Mouse (Mus musculus) cerebellum, postnatal 25 days (tissue): ENCODE results near the gene Nudt3.
"Not testable (repeated sequence)": the region's sequence is repeated elsewhere in the genome, so short reads cannot be mapped to it uniquely, and the experiment has no call there.

ENCODE experiments used
- DNase-seq, 2 experiments: peaks; one replicate each; pipeline ENCODE4 v3.0.0; 2021; ENCODE audit warnings: mixed read lengths in 2 of 2

Gene Nudt3

DNA sequence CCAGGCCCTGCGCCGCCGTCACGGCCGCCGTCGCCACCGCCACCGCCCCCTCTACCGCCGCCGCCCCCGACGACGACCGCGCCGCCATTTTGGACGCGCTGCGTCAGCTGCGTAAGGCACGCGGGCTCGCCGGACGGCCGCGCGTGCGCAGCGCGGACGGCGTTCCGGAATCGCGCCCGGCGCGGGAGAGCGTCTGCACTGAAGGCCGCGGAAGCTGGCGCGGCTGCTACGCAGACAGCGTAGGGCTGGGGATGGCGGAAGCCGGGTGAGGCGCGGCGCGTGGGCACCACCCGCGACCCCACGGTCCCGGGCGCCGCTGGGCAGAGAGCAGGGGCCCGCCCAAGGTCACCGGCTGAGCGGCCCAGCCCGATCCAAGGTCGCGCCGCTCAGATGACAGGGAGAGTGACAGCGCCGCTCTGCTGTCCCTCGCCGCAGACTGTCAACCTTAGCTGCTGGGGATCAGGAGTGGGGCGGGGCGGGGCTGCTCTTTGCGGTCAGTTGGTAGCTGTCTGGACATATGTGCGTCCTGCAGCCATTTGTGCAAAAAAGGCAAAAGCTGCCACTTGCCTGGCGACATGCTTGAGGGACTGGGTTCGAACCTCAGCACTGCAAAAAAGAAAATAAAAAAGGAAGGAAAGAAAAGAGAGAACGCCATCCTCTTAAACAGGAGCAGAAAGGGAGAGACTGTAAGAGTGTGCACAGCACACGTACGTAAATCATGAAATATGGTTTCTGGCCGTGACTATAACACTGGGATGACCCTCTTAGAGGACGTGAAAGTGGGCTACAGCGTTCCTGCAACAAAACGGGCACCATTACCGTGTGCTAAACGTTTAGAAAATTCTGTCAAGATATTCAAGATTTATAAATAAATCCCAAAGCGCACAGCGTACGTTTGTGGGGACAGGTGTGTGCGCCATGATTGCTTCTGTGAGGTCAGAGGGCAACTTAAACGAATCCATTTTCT is at the start of gene Nudt3:
Gene Nudt3 (minus strand): TSS at position 136 of the 967 bp plus-strand sequence.
- DNase-seq: peak; percentile 96

DNA sequence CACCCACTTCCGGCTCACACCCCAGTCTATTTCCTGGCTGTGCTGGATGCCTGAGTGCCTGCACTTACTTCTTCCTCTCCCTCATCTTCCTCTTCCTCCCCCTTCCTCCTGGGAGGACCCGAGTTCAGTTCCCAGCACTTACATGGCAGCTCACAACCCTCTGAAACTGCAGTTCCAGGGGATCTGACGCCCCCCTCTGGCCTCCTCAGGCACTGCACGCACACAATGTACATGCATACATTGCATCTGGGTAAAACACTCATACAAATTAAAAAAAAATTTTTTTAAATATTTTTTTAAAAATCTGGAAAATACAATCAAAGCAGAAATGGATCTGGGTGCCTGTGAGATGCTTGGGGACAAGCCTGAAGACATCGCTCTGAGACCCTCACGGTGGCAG is 48.4 kb upstream of the Nudt3 start:
- no peak for DNase-seq

DNA sequence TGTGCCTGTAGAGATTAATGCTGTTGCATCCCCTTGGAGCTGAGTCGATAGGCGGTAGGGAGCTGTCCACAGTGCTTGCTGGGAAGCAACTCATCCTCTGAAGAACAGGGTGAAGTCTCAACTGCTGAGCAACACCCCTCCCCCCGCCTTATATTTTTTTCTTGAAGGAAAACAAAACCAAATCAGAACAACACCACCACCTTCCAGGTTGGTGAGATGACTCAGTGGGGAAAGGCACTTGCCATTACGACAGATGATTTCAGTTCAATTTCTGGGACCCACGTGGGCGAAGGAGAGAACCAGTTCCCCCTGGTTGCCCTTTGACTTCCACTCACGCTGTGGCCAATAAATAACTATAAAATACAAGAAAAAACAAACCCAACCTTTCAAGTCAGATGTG is 35.5 kb upstream of the Nudt3 start:
- DNase-seq: no peak

DNA sequence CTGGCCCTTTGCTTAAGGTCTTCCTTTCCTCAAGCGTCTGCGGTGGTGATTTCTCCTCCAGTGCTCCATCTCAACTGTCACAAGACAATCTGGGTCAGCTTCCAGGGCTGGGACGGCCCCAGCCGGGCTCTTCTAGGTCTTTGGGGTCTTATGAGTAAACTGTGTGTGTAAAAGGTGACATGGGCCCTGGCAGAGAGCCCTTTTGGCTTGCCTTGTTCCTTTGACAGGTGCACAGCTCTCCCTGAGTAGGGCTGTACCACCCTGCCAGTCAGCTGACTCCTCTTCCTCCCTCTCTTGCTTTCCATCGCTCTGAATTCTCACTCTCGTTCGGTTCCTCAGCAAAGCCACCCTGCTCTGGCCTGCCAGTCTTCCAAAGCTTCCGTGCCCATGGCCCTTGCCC is 33.8 kb upstream of the Nudt3 start:
- peak; percentile 87 to 90 for DNase-seq

DNA sequence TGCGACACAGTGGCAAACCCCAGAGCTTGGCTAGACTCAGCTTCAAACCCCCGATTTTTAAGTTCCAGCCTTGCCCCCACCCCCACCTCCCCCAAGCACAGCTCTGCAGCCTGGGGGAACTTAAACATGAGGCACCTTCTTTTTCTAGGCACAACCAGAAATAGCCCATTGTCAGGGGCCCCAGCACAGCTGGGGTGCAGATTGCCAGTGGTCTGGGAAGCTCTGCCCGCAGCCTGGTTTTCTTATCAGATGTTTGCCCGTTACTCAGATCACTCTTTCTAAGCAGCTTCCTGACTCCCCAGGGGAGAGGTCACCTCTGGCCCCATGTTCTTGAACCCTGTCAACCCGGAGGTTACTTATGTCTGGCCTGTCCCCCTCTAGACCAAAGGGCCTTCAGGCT is 33.1 kb upstream of the Nudt3 start:
- DNase-seq: no peak

DNA sequence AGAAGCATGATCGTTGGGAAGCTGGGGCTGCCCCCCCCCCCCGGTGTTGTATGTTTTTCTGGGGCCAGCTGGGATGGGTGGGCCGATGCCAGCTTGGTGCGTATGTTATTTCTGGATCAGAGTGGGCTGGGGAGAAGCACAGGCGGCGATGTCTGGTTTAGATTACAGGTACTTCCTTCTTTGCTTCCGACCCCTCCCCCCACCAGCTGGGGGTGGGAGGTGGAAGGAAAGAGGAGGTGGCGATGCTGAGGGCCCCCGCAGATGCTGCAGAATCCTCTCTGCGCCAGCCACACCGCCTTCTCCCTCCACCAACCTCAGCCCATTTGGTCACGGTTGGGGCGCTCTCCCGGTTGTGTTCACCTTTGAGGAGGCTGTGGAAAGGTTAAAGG is 32.7 kb upstream of the Nudt3 start:
- DNase-seq: peak; percentile 75 to 85

DNA sequence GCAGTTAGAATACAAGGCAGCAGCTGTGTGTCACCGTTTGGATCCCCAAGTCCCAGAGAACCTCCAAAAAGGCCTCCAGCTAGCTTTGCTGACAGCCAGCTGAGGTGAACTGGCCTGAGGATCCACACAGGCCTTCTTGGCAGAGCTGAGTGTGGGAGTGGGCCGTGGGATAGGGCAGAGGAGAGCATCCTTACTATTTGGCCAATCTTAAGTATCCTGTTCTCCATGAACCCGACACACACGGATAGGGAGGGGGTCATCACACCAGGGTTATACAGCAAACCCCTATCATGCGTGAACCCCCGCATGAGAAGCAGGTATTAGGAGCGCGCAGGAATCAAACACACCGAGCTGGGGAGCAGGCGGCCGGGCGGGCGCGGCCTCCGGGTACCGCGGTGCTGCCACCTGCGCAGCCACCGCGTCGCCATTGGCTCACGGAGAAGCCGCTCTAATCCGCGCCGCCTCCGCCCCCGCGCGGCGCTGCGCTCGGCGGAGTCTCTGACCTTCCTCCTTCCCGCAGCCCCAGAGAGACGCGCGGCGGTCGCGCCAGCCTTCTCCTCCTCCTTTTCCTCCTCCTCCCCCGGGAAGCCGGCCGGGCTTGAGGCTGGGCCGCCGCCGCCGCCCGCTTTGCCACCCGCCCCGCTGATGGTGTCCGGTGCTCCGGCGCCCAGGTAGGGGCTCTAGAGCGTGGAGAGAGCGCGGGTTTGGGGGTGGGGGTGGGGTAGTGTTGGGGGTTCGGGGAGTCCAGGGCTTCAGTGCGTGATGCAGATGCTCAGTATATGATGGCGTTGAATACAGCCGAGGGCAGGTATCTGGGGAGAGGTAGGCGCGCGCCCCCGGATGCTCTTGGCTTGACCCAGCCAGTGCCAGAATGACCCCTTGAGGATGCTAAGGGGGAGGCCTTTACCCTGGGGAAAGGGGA is 32.1 kb upstream of the Nudt3 start, which contains the start of gene Pacsin1:
Gene Pacsin1 (plus strand): TSS at position 421 of the 922 bp plus-strand sequence.
- peak; percentile 93 to 96 for DNase-seq

DNA sequence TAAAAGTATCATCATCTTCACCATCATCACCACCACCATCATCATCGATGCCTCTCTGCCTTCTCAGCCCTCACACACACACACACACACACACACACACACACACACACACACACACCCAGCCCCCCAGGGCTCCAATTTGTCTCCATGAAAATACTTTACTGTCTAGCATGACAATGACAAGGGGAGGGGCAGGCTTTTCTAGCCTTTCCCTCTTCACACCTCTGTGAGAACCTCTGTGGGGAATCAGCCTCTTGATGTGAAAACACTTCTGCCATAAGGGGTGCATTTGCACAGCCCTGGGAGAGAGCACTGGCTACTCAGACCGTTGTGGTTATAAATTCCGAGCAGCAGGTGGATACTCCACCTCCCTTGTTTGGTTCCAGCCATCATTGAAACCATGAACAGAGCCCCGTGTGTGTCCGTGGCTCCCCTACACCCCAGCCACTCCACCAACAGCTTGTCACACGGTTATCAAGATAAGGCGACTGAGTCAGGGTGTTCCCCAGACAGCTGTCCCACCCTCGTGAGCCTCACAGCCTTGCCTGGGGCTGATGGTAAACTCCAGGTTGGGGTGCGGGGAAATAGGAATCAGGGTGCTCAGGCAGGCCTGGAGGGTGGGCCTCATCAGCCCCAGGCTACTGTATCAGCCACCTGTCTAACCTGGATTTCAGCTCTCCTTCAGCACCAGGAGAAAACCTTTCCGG is 30.1 kb upstream of the Nudt3 start:
- DNase-seq: no peak

DNA sequence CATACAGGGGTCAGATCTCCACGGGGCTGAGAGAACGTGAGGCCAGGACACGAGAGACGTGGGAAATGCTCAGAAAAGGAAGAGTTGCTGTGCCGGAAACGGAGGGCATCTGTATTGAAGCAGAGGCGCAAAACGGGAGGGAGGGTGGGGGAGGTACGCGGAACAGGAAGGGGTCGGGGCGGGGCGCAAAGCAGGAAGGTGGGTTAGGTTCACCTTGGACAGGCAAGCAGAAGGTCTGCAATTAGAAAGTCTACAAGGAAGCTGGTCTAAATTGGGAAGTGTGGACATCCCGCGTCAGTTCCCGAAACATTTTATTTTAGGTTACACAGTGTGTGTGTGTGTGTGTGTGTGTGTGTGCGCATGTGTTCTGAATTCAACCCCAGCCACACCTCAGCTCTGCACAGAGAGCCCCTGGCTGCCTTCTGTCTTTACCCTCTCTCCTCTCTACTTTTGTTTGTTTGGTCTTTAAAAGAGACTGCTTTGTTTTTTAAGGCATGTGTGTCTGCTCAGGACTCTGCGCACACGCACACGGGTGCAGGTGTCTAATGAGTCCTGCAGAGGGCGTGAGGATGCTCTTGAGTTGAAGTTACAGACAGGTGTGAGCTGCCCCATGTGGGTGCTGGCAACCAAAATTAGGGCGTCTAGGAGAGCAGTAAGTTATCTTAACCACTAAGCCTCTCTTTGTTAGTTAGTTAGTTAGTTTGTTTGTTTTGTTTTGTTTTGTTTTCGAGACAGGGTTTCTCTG is 28.9 kb upstream of the Nudt3 start:
- no peak for DNase-seq

DNA sequence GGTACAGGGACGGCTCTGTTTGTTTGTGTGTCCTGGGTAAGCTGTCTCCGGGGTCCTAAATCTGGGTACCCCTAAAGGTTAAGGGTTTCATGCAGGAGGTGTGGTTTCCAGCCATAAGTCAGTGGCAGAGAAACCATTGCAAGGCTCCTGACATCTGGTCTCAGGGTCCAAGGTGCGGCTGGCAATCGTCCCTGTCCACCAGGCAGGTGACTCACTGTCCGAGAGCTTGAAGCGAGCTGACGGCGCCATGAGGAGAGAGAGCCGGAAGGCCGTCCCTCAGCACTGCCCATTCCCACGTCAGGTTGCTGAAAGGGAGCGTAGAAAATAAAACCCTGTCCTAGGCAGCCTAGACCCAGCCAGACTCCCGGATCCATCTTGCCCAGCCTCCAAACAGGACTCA is 27.3 kb upstream of the Nudt3 start:
- DNase-seq: peak in 1 of 2 experiments; percentile 60

DNA sequence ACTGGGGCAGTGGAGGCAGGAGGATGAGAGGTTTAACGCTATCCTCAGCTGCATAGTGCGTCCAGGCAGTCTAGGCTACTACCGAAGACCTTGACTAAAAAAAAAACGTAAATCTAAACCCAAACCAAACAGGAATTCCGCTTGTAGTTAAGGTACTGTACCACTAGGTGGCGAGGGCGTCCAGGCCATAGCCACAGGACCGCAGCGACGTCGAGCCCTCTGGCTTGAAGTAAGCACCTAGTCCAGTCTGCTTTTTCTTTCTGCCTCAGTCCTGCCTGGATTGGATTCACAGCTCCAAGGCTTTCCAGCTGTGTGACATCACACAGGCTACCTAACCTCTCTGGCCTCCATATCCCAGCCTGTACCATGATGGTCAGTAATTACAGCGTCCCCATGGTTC is 26.9 kb upstream of the Nudt3 start:
- DNase-seq: peak; percentile 78 to 88

DNA sequence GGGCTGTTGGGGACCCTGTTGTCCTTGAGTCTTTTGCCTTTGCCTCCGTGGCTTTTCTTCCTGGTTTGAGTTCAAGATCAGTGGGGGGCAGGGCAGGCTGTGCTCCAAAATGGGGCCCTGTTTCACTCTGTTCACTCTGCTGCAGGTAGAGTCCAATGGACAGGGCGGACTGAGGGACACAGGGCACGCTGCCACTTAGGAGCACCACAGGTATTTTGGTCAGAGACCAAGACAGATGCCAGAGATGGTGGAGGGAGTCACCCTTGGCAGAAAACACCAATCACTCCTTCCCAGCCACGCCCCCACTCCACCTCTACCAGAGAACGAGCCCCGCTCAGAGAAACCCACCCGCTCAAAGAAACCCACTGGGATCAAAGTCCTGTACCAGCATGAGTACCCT is 22.5 kb upstream of the Nudt3 start:
- DNase-seq: peak; percentile 52 to 68

DNA sequence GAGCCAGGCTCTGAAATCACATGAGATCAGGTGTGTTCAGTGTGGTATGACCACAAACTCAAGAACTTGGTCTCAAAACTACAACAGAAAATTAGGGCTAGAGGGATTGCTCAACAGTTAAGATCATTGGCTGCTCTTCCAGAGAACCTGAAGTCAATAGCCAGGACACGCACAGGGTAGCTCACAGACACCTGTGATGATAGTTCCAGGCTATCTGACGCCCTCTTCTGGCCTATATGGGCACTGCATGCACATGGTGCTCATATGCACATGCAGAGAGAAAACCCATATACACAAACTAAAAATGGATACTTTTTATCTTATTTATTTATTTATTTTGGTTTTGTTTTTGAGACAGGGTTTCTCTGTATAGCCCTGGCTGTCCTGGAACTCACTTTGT is 21.3 kb upstream of the Nudt3 start:
- peak in 1 of 2 experiments; percentile 65 for DNase-seq

DNA sequence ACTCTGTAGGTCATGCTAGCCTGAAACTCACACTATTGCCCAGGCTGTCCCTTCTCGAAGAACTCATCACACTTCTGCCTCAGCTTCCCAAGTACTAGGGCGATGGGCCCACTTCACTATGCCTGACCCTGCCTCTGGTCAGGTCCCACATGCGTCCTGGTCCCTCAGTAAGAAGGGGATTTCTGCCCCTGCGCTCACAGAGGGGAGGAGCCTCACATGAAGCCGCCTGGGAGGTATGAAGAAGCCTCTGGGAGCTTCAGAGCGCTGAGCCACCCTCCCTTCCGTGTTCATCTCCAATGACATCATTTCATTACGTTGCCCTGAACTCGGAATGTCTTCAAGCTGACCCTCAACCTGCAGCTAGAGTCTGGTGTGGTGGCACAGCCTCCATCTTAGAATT is 20.5 kb upstream of the Nudt3 start:
- no peak for DNase-seq

DNA sequence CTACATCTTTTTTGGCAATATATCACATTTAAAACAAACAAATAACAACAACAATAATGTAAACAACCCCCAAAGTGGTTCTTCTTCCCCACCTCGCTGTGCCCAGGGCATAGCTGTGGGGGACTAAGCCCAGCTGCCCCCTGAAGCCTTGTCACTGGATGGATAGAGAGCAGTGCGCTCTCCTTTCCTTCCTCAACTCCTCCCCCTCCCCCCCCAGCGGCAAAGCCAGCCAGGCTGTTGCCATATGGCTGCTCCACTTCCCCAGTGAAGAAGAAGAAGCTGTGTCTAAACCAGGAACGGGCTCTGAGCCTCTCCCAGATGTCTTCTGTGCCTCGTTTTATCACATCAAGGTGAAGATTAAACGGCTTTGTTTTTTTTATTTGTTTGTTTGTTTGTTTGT is 19.8 kb upstream of the Nudt3 start:
- peak; percentile 72 to 86 for DNase-seq

DNA sequence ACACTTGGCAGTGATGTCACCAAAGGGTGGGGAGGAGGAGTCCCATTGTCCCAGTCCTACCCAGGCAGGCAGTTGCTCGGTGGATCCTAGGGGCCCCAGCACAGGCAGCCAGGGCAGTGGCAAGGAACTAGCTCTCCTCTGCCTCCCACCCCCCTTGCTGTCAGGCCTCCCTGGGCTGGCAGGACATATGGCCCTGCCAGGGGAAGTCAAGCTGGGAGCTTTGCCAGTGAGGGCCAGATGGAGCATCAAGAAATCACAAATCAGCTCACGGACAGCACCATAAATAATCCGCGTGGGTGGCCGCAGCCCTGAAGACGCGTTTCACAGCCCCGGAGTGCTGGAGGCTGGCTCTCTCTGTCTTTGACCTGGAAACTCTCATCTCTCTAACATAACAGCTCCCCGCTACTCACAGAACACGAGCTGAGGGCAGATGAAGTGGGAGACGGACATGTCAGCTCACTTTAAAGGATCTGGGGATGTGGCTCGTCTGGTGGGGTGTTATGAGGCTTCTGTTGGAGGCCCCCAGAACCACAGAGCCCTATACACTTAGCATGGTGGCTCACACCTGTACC is 19.3 kb upstream of the Nudt3 start:
- peak; percentile 98 for DNase-seq

DNA sequence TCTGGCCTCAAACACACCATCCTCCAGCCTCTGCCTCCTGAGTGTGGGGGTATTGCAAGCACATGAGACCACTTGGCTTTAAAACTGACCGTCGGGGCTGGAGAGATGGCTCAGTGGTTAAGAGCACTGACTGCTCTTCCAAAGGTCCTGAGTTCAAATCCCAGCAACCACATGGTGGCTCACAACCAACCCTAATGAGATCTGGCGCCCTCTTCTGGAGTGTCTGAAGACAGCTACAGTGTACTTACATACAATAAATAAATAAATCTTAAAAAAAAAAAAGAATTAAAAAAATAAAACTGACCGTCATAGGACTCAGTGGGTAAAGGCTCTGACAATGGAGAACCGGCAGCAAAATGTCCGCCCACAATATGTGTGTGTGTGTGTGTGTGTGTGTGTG is 16.6 kb upstream of the Nudt3 start:
- DNase-seq: not testable (repeated sequence)

DNA sequence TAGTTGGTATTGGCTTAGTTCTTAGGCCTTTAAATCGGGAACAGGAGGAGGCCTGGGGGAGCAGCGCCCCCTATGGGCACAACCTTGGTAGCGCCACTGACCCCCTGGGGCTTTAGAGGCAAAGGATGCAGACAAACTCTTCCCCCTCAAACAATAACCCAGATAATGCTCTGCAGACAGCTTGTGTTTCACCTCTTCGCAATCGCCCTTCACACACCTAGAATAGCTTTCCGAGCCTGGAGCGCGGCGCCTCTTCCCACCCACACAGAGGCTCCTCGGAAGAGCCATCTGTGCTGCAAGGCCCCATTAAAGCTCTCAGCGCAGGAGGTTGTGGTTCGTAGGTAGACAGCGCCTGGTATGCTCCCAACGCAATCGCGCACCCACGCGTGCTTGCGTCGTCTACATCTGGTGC is 15.6 kb upstream of the Nudt3 start:
- DNase-seq: peak; percentile 76 to 80

DNA sequence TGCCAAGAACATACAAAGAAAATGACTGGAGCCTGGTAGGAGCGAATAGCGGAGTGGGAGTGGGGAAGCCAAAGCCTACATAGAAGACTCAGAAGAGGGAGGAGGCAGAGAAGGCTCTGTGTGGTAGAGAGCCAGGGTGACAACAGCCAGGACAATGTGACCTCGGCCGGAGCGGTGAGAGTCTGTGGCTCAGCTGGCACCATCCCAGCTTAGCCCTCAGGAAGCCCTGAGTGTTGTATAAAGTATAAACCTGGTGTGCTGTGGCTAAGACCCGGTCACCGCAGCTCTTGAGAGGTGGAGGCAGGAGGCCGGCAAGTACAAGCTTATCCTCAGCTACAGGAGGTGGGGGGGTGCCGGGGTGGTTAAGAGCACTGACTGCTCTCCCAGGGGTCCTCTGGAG is 14.0 kb upstream of the Nudt3 start:
- peak; percentile 47 to 64 for DNase-seq

DNA sequence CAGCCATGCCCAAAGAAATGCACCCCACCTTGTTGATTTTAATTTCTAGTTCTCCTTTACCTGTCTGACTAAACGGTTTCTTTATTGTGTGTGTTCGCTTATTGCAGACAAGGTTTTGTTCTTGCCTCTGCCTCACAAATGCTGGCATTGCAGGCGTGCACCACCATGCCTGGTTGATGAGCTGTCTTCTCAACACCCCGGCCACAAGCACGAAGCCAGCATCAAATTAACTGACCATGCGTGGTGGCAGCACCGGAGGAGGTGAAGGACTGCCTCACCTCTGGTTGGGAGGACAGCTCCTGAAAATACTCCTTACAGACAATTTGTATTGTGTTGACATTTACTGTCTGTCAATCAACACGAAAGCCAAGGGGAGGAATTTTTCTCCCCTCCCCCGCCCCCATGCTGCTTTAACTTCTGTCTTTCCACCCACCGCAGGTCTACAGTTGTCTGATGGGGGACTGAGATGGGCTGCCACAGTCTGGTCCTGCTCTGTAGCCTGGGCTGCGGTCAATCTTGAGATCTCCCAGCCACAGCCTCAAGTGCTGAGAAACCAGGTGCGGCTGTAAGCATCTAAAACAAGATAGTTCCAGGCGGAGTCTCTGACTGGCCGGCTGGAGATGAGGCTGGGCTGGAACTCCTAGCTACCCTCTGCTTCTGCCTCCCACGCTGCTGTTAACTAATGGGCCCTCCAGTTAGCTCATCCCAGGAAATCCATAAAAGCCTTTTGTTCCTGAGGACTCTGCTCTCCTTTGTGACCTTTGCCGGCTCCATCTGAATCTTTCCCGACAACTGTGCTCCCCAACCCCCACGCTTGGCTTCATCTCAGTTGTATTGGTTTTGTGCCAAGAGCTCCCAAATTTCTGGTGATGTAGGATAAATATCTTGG is 13.1 kb upstream of the Nudt3 start, which contains the start of gene Rps10:
Gene Rps10 (minus strand): TSS at position 538 of the 889 bp plus-strand sequence.
- peak; percentile 55 to 62 for DNase-seq

DNA sequence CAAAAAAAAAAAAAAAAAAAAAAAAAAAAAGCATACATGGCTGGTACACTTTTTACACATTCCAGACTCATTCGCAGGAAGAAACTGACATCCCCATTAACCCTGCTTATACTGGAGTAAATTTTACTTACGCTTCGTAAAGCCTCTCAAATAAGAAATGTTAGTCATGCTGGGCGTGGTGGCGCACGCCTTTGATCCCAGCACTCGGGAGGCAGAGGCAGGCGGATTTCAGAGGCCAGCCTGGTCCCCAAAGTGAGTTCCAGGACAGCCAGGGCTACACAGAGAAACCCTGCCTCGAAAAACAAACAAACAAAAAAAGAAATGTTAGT is 12.2 kb upstream of the Nudt3 start:
- DNase-seq: not testable (repeated sequence)
